Mouse (Mus musculus) embryonic fibroblast, embryonic 13.5 days (primary cell): ENCODE measurements around the gene Pramef20.

Experiments
- CTCF ChIP-seq: IDR thresholded peaks from 2 replicates; pipeline ENCODE4 v1.5.1; 2011; ENCODE audit warnings: mild to moderate bottlenecking, control low read depth, low read length, moderate library complexity, borderline replicate concordance; ENCODE audit not compliant: insufficient read depth
- POLR2A ChIP-seq: IDR thresholded peaks from 2 replicates; pipeline ENCODE4 v1.6.1; 2011; ENCODE audit warnings: low read depth, mild to moderate bottlenecking, control low read depth, low read length, moderate library complexity

DNA sequence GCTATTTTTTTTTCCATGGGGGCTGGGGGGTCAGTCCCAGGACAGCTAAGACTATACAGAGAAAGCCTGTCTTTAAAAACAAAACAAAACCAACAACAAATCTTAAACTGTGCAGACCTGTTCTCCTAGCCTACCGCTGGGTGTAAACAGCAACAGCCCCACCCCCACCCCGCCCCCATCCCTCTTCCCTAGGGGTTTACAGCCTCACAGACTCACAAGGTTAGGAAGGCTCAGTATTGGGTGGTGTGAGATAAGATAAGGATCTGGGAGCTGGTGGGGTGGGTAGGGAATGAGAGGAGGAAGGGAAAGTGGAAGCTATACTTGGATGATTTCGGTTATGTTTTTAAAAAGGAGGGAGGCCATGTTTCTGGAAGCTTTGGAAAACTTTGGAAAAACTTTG is 18.6 kb upstream of the Pramef20 start:
- TF ChIP-seq POLR2A (no peak), CTCF (no peak)
